Mouse (Mus musculus): ENCODE results near the gene Fndc3b.

DNA sequence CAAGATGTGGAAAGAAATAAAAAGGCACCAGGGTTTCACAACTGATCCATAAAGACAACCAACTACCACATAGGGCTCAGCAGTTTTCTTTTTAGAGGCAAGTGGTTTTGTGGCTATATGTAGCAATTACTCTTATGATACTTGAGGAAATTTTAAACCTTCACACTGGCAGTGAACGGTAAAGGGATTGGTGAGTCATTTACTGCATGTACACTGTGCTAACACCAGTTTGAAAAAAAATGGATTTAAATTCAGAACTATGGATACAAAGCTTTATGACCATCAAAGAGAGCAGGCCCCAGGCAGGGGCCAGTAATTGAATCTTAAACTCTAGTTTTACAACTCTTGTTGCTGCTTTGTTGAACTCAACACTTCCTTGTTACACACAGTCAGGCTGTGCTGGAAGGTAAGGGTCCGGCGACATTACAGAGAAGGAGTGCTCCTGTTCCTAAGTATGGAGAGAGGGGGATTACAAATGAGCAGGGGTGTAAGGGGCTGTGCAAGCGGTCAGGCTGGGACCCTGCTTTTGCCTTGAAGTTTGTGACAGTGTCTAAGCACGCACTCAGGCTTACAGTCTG is 148.0 kb downstream of the Fndc3b start:
- TF ChIP-seq CTCF (IDR thresholded peaks at IDR 0.05; ENCODE audit: control insufficient read depth, insufficient read depth, insufficient replicate concordance, low read depth, low read length) (no peak), POLR2A (IDR thresholded peaks at IDR 0.05; ENCODE audit: control insufficient read depth, low read depth, low read length) (no peak)
